Mouse (Mus musculus): ENCODE measurements around the gene Pdzd4. TPM values are rescaled to one million over a fixed set of nuclear protein-coding genes. Genes with fewer than 3 reads are reported as not detected.

The Pdzd4 gene
- polyA plus RNA-seq, 1 experiment from 2014 or later, result 3.7 TPM

- H3K4me1 ChIP-seq (replicated peaks), result peaks cover 8% of the 10 kb centered on the region
- H3K9me3 ChIP-seq, result no peaks in the 10 kb centered on the region
- H3K36me3 ChIP-seq, result no peaks in the 10 kb centered on the region
- H3K4me2 ChIP-seq, result no peak overlapping the region
- ATAC-seq (ENCODE audit: low FRiP score), result no peak
- no peak overlapping the region for H3K4me3 ChIP-seq
- no peak overlapping the region for H3K27ac ChIP-seq
- H3K9ac ChIP-seq, result no peak overlapping the region
- H3K27me3 ChIP-seq, result no peaks in the 10 kb centered on the region
- 45% methylated on average over 3 of the region's 3 CpGs for WGBS
Measured at GRCm38 (mm10) chrX:73816596-73817314, 8.0 kb downstream of the Pdzd4 start.

- H3K4me2 ChIP-seq, result peak overlapping the region; percentile 52
- no peaks in the 10 kb centered on the region for H3K36me3 ChIP-seq
- peak overlapping the region; percentile 33 for H3K4me3 ChIP-seq
- WGBS, result 11% methylated on average over 14 of the region's 14 CpGs
- H3K9ac ChIP-seq, result peak overlapping the region; percentile 71
- no peaks in the 10 kb centered on the region for H3K27me3 ChIP-seq
- peak; percentile 88 for ATAC-seq (ENCODE audit: low FRiP score)
- H3K27ac ChIP-seq, result peak overlapping the region; percentile 88
- H3K9me3 ChIP-seq, result no peaks in the 10 kb centered on the region
- H3K4me1 ChIP-seq (replicated peaks), result 0 out of 2 replicates have a peak, but pooled peaks cover 3% of the 10 kb centered on the region
Measured at GRCm38 (mm10) chrX:73815072-73815471, 9.7 kb downstream of the Pdzd4 start.

GRCm38 (mm10) chrX:73805814-73806213 lies 19.0 kb downstream of the Pdzd4 start:
- peak overlapping the region; percentile 44; the same call in 1 of the 2 replicates for H3K27ac ChIP-seq
- no peak overlapping the region for H3K4me3 ChIP-seq
- WGBS, result 79% methylated on average over 1 of the region's 1 CpGs
- no peak overlapping the region for H3K4me2 ChIP-seq
- H3K4me1 ChIP-seq (replicated peaks), result peaks cover 9% of the 10 kb centered on the region
- ATAC-seq (ENCODE audit: low FRiP score), result 0 out of 2 replicates have a peak, but pooled peaks have one; percentile 52
- no peaks in the 10 kb centered on the region for H3K27me3 ChIP-seq
- H3K9ac ChIP-seq, result no peak overlapping the region
- no peaks in the 10 kb centered on the region for H3K36me3 ChIP-seq
- no peaks in the 10 kb centered on the region for H3K9me3 ChIP-seq

GRCm38 (mm10) chrX:73798502-73798901 lies 26.3 kb downstream of the Pdzd4 start:
- WGBS, result 43% methylated on average over 9 of the region's 9 CpGs
- no peak overlapping the region for H3K27ac ChIP-seq
- no peak overlapping the region for H3K4me2 ChIP-seq
- no peak overlapping the region for H3K9ac ChIP-seq
- H3K36me3 ChIP-seq, result peaks cover 21% of the 10 kb centered on the region
- no peaks in the 10 kb centered on the region for H3K4me1 ChIP-seq (replicated peaks)
- H3K4me3 ChIP-seq, result no peak overlapping the region
- H3K27me3 ChIP-seq, result no peaks in the 10 kb centered on the region
- 0 out of 2 replicates have a peak, but pooled peaks have one; percentile 47 for ATAC-seq (ENCODE audit: low FRiP score)
- no peaks in the 10 kb centered on the region for H3K9me3 ChIP-seq

GRCm38 (mm10) chrX:73797511-73797910 lies 27.3 kb downstream of the Pdzd4 start:
- 95% methylated on average over 2 of the region's 2 CpGs for WGBS
- H3K4me3 ChIP-seq, result no peak overlapping the region
- H3K27me3 ChIP-seq, result no peaks in the 10 kb centered on the region
- peaks cover 21% of the 10 kb centered on the region for H3K36me3 ChIP-seq
- no peak overlapping the region for H3K9ac ChIP-seq
- H3K27ac ChIP-seq, result no peak overlapping the region
- no peak for ATAC-seq (ENCODE audit: low FRiP score)
- H3K4me2 ChIP-seq, result no peak overlapping the region
- H3K9me3 ChIP-seq, result no peaks in the 10 kb centered on the region
- H3K4me1 ChIP-seq (replicated peaks), result no peaks in the 10 kb centered on the region

- peaks cover 38% of the 10 kb centered on the region for H3K36me3 ChIP-seq
- H3K4me1 ChIP-seq (replicated peaks), result peaks cover 6% of the 10 kb centered on the region
- H3K4me3 ChIP-seq, result no peak overlapping the region
- 36% methylated on average over 1 of the region's 1 CpGs for WGBS
- H3K9ac ChIP-seq, result no peak overlapping the region
- no peak overlapping the region for H3K4me2 ChIP-seq
- no peaks in the 10 kb centered on the region for H3K27me3 ChIP-seq
- H3K27ac ChIP-seq, result no peak overlapping the region
- no peaks in the 10 kb centered on the region for H3K9me3 ChIP-seq
- no peak for ATAC-seq (ENCODE audit: low FRiP score)
Measured at GRCm38 (mm10) chrX:73793505-73793904, 31.3 kb downstream of the Pdzd4 start.

GRCm38 (mm10) chrX:73793039-73793438 lies 31.7 kb downstream of the Pdzd4 start:
- ATAC-seq (ENCODE audit: low FRiP score), result no peak
- peaks cover 11% of the 10 kb centered on the region for H3K4me1 ChIP-seq (replicated peaks)
- H3K4me2 ChIP-seq, result no peak overlapping the region
- H3K27ac ChIP-seq, result no peak overlapping the region
- no peak overlapping the region for H3K9ac ChIP-seq
- H3K36me3 ChIP-seq, result peaks cover 38% of the 10 kb centered on the region
- no peaks in the 10 kb centered on the region for H3K27me3 ChIP-seq
- no peaks in the 10 kb centered on the region for H3K9me3 ChIP-seq
- no peak overlapping the region for H3K4me3 ChIP-seq

GRCm38 (mm10) chrX:73788501-73788900 lies 36.3 kb downstream of the Pdzd4 start:
- ATAC-seq (ENCODE audit: low FRiP score), result no peak
- Histone ChIP-seq H3K9ac (peak overlapping the region; percentile 81), H3K27me3 (no peaks in the 10 kb centered on the region), H3K27ac (no peak overlapping the region), H3K36me3 (peaks cover 17% of the 10 kb centered on the region), H3K9me3 (no peaks in the 10 kb centered on the region), H3K4me3 (0 out of 2 replicates have a peak overlapping the region, but pooled peaks have one; percentile 55), H3K4me2 (peak overlapping the region; percentile 67), H3K4me1 (replicated peaks) (peaks cover 31% of the 10 kb centered on the region)
- 90% methylated on average over 1 of the region's 1 CpGs for WGBS

- Histone ChIP-seq H3K9ac (peak overlapping the region; percentile 81), H3K9me3 (no peaks in the 10 kb centered on the region), H3K4me2 (peak overlapping the region; percentile 67), H3K27me3 (no peaks in the 10 kb centered on the region), H3K27ac (peak overlapping the region; percentile 88), H3K4me3 (peak overlapping the region; percentile 55), H3K36me3 (peaks cover 17% of the 10 kb centered on the region), H3K4me1 (replicated peaks) (peaks cover 31% of the 10 kb centered on the region)
- 21% methylated on average over 22 of the region's 22 CpGs for WGBS
- ATAC-seq (ENCODE audit: low FRiP score), result peak; percentile 40
Measured at GRCm38 (mm10) chrX:73787225-73787558, 37.6 kb downstream of the Pdzd4 start.

- Histone ChIP-seq H3K36me3 (peaks cover 19% of the 10 kb centered on the region), H3K9ac (peak within 1 kb of the TSS; percentile 81), H3K27me3 (no peaks in the 10 kb centered on the region), H3K4me3 (peak within 1 kb of the TSS; percentile 55), H3K9me3 (no peaks in the 10 kb centered on the region), H3K4me2 (peak within 1 kb of the TSS; percentile 67), H3K27ac (peak within 1 kb of the TSS; percentile 89), H3K4me1 (replicated peaks) (peaks cover 31% of the 10 kb centered on the region)
- WGBS, result 15% methylated on average over 52 of the region's 52 CpGs
- peak; percentile 98 for ATAC-seq (ENCODE audit: low FRiP score)
Measured at GRCm38 (mm10) chrX:73786364-73787224, 38.2 kb downstream of the Pdzd4 start, which contains the start of the genes Idh3g and Ssr4. Idh3g (minus strand) TSS chrX:73786897. Ssr4 (plus strand) TSS chrX:73787028.

GRCm38 (mm10) chrX:73785666-73786065 lies 39.1 kb downstream of the Pdzd4 start:
- Histone ChIP-seq H3K27me3 (no peaks in the 10 kb centered on the region), H3K4me3 (peak overlapping the region; percentile 55), H3K9me3 (no peaks in the 10 kb centered on the region), H3K9ac (peak overlapping the region; percentile 73), H3K4me1 (replicated peaks) (peaks cover 31% of the 10 kb centered on the region), H3K36me3 (peaks cover 20% of the 10 kb centered on the region), H3K27ac (peak overlapping the region; percentile 89), H3K4me2 (peak overlapping the region; percentile 64)
- no peak for ATAC-seq (ENCODE audit: low FRiP score)

GRCm38 (mm10) chrX:73782227-73782626 lies 42.5 kb downstream of the Pdzd4 start:
- H3K9ac ChIP-seq, result no peak overlapping the region
- H3K4me2 ChIP-seq, result no peak overlapping the region
- no peak for ATAC-seq (ENCODE audit: low FRiP score)
- WGBS, result 84% methylated on average over 3 of the region's 3 CpGs
- no peaks in the 10 kb centered on the region for H3K27me3 ChIP-seq
- peaks cover 16% of the 10 kb centered on the region for H3K4me1 ChIP-seq (replicated peaks)
- H3K27ac ChIP-seq, result no peak overlapping the region
- no peaks in the 10 kb centered on the region for H3K9me3 ChIP-seq
- H3K36me3 ChIP-seq, result peaks cover 45% of the 10 kb centered on the region
- no peak overlapping the region for H3K4me3 ChIP-seq
